Mouse (Mus musculus) left cerebral cortex, adult 9 months (tissue): Measurements from ENCODE around the gene Rimbp2.
"Not testable (repeated sequence)": the region's sequence is repeated elsewhere in the genome, so short reads cannot be mapped to it uniquely, and the experiment has no call there.

Experiments used
- DNase-seq, 2 experiments: peaks; one replicate each; pipeline ENCODE4 v3.0.0; 2022; ENCODE audit warnings: low spot score in 2 of 2

Rimbp2 gene

GRCm38 (mm10) chr5:128953278-128954070 lies at the start of gene Rimbp2:
Rimbp2 (minus strand) TSS chr5:128953486.
- DNase-seq = peak in 1 of 2 experiments; percentile 73

GRCm38 (mm10) chr5:129002571-129003011 lies 49.3 kb upstream of the Rimbp2 start:
- DNase-seq = no peak

GRCm38 (mm10) chr5:129000706-129001468 lies 47.6 kb upstream of the Rimbp2 start:
- DNase-seq = no peak

GRCm38 (mm10) chr5:128987141-128987954 lies 34.1 kb upstream of the Rimbp2 start:
- DNase-seq = no peak

GRCm38 (mm10) chr5:128985946-128986345 lies 32.7 kb upstream of the Rimbp2 start:
- no peak for DNase-seq

GRCm38 (mm10) chr5:128984536-128984935 lies 31.2 kb upstream of the Rimbp2 start:
- no peak for DNase-seq

- DNase-seq = peak in 1 of 2 experiments; percentile 46
These were observed 28.3 kb upstream of the Rimbp2 start for GRCm38 (mm10) chr5:128981607-128982006.

GRCm38 (mm10) chr5:128980857-128981256 lies 27.6 kb upstream of the Rimbp2 start:
- DNase-seq = no peak

- DNase-seq = no peak
These were observed 25.7 kb upstream of the Rimbp2 start for GRCm38 (mm10) chr5:128978957-128979356.

GRCm38 (mm10) chr5:128977466-128977865 lies 24.2 kb upstream of the Rimbp2 start:
- DNase-seq = not testable (repeated sequence)

- DNase-seq = no peak
These were observed 23.0 kb upstream of the Rimbp2 start for GRCm38 (mm10) chr5:128976266-128976665.

- DNase-seq = peak in 1 of 2 experiments; percentile 84
These were observed 18.0 kb upstream of the Rimbp2 start for GRCm38 (mm10) chr5:128971298-128971697.

GRCm38 (mm10) chr5:128970878-128971277 lies 17.6 kb upstream of the Rimbp2 start:
- no peak for DNase-seq

- DNase-seq = no peak
These were observed 11.1 kb upstream of the Rimbp2 start for GRCm38 (mm10) chr5:128964353-128964752.

- DNase-seq = no peak
These were observed 5.6 kb upstream of the Rimbp2 start for GRCm38 (mm10) chr5:128958916-128959315.

GRCm38 (mm10) chr5:128954371-128954770 lies 1.1 kb upstream of the Rimbp2 start:
- DNase-seq = peak in 1 of 2 experiments; percentile 40

GRCm38 (mm10) chr5:128952291-128953195 lies 743 bp downstream of the Rimbp2 start:
- DNase-seq = peak in 1 of 2 experiments; percentile 70

- DNase-seq = no peak
These were observed 1.8 kb downstream of the Rimbp2 start for GRCm38 (mm10) chr5:128951472-128951871.

GRCm38 (mm10) chr5:128947093-128947492 lies 6.2 kb downstream of the Rimbp2 start:
- no peak for DNase-seq

- DNase-seq = no peak
These were observed 12.8 kb downstream of the Rimbp2 start for GRCm38 (mm10) chr5:128940436-128940835.
